Mouse (Mus musculus): ENCODE data around the gene Afap1.

Gene Afap1

DNA sequence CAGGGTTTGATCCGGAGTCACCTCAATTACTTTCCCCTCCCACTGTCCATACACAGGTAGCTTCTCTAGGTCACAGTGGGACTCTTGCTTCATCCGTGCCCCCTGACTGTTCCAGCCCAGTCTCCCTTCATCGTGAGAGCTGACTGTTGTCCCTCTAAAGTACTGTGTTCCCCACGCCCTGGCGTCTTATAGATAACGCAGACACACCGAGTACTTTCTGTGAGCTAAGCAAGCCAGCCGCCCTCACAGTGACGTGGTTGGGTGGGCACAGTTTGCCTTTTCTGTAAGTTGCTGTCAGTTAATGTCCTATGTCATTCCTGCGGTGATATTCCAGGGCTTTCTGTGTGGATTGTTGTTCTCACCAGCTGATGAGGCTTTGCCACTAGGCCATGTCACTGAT lies 39.9 kb downstream of the Afap1 start:
- no peak for DNase-seq (ENCODE audit: low spot score)

DNA sequence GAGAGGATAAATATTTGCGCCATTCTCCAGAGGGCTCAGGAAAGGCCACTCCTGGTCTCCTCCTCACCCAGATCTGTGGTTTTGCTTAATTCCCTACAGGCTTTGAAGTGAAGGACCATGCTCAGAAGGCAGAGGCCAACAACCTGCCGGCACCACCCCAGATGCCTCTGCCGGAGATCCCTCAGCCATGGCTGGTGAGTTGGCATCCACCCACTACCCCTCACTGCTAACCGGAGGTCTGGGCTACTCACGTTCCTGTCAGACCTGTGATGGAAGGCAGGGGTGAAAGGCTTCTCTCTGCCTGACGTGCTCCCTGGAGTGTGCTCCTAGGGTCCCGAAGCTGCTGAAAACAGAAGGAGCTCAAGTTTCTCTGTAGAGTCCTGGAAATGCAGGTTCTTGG lies 42.8 kb downstream of the Afap1 start:
- DNase-seq (ENCODE audit: low spot score), result no peak

DNA sequence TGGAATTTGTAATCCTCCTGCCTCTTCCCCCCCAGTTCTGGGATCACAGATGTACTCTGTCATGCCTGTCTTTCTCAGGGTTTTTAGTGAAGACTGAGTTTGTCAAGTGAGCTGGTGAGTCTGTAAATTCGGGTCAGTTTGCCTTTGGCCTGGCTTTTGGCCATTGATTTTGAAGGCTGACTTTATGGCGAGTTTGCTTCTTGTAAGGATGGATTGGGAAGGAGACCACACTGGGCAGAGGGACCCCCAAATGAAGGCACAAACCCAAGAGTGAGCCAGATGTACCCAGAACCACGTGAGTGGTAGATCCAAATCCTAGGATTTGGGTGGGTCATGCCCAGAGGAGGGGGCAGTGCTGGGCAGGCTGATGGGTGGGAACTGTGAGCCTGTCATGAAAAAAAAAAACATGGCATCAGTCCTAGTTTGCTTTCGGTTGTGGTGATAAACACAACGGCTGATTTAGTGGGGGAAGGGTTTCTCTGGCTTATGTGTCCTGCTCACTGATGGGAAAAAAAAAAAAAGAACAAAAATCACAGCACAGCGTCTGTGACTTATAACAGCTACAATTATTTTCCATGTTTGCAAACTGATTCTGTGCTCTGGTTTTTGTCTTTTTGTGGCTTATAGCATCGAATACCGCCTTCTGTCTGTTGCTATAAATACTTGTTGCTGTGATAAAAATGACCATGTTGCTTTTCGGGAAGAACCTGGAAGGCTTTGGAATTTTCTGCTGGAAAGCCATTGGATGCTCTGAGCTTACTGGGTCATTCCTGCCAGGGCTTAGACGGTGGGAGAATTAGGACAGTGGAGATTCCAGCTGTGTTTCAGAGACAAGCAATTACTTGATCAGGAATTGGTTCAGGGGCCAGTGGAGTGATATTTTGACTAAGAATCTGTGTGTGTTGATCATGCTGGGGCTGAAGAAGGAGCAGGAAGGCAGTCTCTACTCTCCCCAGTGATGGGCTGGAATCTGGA lies 45.4 kb downstream of the Afap1 start:
- DNase-seq (ENCODE audit: low spot score), result peak; percentile 18

DNA sequence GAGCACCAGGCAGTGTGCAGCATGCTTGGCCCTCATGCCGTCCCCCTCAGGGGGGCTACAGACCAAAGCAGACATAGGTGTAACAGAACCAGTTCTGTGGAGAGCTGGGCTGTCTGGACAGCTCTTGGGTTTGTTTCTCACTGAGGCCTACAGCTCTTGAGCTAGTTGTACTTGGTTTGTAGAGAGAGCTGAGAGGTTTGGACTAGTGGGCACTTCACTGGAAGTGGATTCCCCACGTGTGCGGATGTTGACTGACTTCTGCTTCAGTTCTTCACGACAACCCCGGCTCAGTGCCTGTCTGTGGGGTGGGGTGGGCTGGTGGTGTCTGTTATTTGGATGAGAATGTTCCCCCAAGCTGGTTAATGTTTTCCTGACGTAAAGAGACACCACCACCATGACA lies 46.8 kb downstream of the Afap1 start:
- DNase-seq (ENCODE audit: low spot score), result no peak

DNA sequence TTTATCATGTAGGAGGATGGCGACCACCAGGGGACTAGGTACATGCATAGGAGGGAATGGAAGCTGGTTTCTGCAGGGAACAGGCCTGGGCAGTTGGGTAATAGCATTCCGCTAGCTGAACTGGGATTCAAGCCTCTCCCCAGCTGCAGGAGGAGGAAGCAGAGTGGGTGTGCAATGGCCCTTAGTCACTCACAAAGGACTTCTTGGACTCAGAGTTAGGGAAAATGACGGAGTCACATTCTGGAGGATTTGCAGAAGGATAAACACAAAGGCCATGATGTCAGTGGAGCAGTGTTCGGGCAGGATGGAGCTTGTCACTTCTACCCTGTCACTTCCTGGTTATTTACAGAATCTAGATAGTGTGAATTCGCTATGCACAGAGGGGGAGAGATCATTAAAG lies 50.4 kb downstream of the Afap1 start:
- DNase-seq (ENCODE audit: low spot score), result no peak

DNA sequence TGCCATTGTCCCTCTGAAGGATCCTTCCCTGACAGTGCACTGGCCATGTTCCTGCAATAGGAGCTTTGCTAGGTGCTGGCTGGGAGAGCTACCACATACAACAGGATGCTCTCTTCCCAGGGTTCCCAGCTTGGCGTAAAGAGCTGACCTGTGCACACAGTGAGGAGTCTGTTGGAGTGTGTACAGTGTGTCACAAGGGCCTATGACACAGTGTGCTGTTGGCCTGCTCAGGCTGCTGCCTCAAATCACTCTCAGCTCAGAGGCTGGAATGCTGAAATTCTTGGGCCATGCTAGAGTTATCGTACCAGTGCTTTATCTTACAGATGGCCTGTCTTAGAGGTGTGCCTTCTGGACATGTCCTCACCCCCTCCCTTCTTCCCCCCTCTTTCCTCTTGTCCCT lies 53.7 kb downstream of the Afap1 start:
- DNase-seq (ENCODE audit: low spot score), result no peak

DNA sequence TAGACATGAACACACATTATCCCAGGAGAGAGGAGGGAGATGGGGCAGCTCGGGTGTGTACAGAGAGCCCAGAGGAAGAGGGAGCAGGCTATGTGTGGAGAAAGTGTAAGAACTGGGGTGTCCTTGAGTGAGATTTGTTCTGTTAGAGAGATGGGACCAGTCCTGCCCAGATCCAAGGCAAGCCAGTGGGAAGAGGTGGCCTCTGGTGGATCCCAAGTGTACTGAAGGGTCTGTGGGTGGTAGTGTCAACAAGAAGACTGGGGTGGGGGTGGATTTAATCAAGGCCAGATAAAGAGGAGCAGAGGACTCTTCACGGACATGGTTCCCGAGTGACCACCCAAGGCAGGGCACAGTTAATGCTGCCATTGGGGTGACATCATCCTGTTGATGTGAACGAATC lies 54.3 kb downstream of the Afap1 start:
- DNase-seq (ENCODE audit: low spot score), result no peak

DNA sequence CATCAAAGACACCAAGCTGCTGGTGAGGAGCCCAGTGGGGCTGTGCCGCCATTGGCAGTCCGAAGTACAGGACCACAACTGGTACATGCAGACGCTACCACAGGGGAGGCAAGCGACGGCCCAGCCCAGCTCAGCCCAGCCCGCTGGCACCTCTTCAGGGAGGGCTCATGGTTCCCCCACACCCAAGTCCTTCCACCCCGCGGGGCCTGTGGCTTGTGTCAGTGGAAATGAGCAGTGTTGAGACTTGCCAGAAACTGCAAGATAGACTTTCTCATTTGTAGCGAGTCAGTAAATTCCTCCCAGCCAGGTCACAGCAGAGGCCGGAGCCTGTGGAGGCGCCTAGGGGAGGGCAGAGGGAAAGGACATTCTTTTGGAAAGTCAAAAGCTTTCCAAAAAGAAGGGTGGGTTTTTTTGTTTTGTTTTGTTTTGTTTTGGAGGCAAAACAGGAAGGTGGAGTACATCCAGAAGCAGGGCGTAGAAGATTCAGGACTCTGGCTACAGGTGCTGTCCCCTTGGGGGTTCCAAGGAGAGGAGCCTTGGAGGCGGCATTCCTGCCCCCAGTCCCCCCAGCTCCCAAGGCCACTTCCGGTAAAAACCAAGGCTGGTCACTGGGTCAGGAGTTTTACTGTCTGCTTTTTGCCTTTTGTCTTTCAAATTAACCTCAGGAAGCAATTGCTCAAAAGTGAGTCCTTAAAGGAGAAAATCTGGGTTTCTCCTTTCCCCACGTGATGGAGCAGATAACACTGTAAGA lies 55.3 kb downstream of the Afap1 start:
- no peak for DNase-seq (ENCODE audit: low spot score)

DNA sequence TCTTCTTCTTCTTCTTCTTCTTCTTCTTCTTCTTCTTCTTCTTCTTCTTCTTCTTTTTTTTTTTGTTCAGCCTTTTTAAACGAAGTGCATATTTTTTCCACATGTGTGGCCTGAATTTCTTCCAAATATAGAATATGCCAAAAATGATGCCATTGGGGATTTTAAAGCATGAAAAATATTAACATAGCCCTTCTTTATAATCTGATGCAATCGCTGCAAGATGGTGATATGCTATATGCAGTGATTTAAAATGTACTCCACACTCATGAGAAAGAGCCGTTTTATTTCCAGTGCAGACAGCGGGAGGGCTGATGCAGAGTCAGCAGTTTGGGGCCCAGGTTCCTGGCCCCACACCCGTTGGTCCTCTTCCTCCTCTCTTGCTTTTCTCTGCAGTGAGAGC lies 55.9 kb downstream of the Afap1 start:
- DNase-seq (ENCODE audit: low spot score), result no peak

DNA sequence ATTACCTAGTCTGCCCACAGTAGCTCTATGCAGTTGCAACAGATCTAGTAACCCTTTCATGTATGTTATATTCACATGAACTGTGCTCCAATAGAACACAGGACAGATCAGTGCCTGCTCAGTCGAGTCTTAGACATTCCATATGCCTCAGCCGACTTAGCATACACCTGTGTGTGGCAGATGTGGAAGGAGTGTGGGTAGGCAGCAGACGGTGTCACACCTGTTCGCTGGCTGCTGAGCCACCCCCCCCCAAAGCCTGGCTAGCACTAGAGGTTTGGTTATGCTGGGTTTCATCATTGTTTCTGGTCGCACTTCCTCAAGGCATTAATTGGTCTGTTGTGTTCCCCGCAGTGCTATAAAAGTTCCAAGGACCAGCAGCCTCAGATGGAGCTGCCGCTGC lies 57.4 kb downstream of the Afap1 start:
- DNase-seq (ENCODE audit: low spot score), result no peak

DNA sequence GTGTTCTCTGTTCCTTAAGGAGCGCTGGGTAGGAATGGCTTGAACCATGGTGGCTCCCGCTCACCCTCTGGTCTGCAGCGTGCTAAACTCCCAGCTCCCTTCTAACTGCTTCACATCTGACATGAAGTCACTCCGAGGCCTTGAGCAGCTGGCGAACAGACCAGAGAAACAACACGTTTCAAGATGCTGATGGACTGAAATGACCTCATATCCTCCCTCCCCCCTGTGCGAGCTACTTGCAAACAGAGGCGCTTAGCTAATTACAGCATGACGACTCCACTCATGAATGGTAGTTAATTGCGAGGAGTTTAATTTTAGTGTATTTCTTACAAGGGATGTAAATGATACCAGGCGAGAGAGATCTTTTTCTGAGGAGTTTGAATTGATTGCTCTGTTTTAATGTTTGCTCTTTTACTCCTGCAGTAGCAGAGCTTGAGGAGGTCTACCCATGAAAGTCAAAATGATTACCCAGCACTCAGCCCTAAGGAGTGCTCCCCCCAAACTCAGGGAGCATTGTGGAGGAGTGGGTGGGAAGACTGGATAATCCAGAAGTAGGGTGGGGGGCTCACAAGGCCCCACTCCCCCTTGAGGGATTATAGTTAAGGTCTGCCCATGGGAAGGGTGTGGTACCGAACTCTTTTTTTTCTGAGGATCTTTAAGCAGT lies 61.1 kb downstream of the Afap1 start:
- DNase-seq (ENCODE audit: low spot score), result peak; percentile 42

DNA sequence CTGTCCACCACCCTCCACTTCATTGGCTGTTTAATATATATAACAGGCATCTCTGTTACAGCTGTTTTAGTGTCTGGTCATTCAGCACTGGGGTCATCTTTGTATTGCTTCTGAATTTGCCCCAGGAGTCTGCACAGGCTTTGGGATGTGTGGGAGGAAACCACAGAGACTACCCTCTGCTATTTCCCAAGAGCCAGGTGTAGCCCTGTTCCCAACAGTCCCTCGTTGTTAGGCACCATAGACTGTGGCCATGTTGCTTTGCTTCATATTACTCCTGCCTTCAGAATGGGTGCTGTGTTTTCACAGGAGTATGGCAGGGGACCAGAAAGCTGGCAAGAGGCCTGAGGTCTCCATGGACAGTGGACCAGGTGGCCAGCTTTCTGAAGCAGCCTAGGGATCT lies 63.1 kb downstream of the Afap1 start:
- DNase-seq (ENCODE audit: low spot score), result no peak

DNA sequence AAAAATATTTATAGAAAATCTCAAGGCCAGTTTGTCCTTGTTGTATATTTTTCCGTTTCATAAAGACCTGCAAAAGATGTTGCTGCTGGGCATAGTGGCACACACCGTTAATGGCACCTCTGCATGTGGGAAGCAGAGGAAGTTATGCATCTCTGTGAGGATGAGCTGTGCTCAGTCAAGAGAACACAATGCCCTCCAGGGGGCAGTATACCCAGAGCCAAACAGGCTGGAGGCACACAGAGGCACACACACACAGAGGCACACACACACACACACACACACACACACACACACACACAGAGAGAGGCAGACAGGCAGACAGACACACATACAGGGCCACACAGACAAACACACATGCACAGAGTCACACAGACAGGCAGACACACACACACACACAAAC lies 65.6 kb downstream of the Afap1 start:
- DNase-seq (ENCODE audit: low spot score), result no peak

DNA sequence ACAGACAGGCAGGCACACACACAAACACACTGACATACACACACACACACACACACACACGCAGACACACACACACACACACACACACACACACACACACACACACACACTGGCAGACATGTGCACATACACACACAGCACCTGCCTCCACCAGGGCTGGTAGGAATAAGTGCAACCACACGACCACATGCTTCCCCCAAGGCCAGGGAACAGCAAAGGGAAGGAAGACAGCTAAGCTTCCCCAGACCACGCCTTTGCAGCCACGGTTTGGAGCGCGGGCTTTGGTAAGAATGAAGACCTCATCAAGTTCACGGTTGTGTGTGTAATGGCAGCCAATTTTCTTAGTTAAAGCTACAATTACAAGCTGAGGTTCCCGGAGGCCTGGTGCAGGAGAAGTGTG lies 67.0 kb downstream of the Afap1 start:
- DNase-seq (ENCODE audit: low spot score), result no peak

DNA sequence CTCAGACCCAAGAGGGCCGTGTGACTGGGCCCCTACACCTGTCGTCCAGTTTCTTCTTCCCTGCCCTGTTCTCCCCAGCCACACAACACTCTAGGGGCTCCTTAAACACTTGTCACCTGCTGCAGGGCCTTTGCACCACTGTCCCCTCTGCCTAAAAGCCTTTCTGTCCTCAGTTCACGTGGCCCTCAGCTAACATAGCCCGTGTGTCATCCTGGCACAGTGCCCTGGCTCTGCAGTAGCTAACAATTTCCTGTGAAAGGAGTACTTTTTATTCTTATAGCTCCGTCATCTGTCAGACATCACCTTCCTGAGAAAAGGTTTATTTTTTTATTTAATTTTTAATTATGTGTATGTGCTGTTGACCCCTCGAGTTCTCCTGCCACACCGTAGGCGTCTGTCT lies 68.2 kb downstream of the Afap1 start:
- DNase-seq (ENCODE audit: low spot score), result no peak

DNA sequence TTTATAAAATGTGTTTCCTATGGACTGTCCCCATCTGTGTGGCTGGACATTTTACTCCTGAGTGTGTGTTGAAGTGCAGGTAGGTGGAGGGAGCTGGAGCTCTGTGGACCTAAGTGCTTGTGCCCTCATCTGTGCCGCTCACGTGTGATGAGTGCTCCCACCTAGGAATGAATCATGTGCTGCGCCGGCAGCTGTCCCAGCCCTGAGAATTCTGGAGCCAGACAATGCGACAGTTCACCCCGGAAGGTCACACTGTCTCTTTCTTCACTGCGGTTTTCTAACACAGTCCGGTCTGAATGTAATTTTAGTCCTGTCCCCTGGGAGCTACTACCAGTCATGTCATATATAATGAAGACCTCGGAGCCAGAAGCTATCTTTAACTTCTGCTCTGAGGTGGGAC lies 70.5 kb downstream of the Afap1 start:
- no peak for DNase-seq (ENCODE audit: low spot score)

DNA sequence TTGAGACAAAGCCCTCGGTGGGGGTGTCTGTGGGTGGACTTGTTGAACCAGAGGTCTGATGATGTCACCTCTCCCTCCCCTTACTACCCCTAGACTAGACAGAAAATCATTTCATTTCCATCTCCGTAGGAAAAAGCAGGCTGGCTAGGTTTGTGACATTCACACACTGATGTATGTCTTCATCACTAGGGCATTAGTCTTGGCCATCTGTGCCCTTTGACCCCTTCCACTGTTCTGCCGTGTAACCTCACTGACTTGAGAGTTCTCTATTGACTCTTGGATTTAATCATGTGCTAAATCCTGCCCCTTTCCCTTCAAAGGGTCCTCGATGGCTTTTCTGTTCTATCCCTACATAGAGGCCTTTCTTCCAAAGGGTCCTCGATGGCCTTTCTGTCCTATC lies 71.9 kb downstream of the Afap1 start:
- no peak for DNase-seq (ENCODE audit: low spot score)

DNA sequence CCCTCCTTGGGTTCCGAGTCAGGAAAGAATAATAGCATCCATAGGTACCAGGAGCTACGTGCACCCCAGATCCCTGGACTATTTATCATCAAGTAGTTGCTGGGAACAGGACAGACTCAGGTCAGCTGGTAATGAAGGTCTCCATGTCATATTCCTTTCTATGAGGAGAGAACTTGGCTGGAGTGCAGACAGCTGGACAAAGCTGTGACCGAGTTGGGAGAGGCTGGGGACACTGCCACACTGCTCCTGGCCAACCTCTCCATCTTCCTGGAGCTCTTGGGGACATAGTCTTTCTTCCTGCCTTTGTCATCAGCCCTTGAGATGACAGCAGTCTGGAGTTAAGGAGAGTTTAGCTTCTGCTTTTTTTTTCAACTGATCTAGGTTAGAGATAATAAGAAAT lies 76.7 kb downstream of the Afap1 start:
- no peak for DNase-seq (ENCODE audit: low spot score)

DNA sequence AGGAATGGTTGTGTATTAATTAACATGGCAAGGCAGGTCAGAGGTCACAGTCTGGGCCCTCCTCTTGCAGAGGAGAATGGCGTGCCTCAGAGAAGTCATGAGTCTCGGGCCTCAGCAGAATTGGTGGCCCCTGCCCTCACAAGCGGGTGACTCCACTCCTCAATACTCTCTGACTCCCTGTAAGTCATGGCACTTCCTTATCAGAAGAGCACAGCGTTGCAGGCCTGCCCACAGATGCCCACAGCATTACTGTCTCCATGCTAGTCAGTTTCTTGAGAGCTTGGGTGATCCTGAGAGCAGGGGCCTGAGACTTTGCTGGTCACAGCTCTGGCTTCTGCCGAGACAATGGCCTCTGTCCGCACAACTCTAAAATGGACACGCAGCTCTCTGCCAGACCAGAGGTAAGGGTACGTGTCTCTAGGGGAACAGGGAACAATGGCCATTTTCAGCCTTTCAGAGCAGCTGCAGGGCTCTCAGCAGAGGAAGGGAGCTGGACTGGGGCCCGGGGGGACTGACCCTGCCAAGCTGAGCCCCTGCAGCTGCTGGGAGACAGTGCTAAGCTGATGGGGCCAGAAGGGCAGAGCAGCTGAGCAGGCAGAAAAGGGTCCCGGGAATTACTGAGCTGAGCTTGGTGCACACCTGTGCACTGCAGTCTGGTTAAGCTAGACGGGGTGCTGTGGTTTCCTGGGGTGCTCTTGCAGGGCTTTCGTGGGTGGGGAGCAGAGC lies 77.4 kb downstream of the Afap1 start:
- DNase-seq (ENCODE audit: low spot score), result no peak

DNA sequence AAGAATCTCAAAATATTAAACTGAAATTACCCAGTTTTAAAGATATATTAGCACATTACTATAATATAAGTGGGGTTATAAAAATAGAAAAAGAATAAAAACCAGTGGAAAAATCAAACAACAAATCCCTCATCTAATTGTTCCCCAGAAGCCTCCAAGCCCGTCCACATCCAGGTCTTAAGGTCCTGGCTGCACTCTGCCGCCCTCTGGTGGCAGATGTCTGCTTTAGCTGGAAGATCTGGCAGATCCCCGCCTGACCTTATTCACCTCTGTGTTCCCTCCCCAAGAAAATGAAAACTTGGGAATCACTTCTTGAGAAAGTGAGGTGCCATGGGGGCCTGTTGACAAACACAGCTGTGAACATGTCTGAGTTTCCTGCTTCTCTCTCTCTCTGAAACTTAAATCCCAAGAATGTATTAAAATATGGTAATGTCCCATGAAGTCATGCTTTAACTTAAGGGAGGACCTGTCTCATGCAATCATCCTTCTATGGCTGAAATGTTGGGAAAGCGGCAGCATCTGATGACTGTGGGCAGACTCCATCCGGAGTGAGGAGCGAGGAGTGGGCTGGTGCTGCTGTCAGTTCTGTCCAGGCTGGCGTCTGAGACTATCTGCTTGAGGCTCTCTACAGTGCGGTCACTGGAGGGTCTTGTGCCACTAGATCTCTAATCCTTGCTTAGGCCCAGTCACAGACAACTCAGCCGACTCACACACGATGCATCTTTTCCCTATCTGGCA lies 78.9 kb downstream of the Afap1 start:
- peak; percentile 76 for DNase-seq (ENCODE audit: low spot score)

DNA sequence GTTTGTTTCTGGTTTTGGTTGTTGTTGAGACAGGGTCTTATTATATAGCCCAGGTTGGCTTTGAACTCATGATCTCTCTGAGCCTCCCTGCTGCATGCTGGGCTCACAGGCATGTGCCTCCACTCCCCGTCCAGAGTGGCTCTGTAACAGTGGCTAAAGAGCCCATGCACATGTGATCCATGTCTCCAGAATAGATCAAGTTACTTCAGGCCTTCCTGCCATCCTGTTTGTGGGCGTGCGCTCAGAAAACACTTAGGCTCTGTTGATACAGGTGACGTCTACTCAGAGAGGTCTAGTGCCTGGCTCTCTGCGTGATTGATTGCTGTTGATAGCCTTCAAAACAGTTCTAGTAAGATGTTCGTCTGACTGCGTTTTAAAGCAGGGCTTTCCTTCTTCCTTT lies 79.6 kb downstream of the Afap1 start:
- no peak for DNase-seq (ENCODE audit: low spot score)

Data from MN1 (cell line).